Mouse (Mus musculus) G1E (cell line): ENCODE data around the gene Fer.

Experiments used
- CTCF ChIP-seq: IDR thresholded peaks from 2 replicates; pipeline ENCODE4 v1.5.1; 2012; ENCODE audit warnings: low read depth, low read length, inconsistent platforms, mixed read lengths
- GATA1 ChIP-seq: IDR thresholded peaks from 2 replicates; pipeline ENCODE4 v1.6.1; 2012; ENCODE audit warnings: borderline replicate concordance, low read length, inconsistent platforms, mixed read lengths
- GATA2 ChIP-seq: IDR thresholded peaks from 2 replicates; pipeline ENCODE4 v1.6.1; 2012; ENCODE audit warnings: low read depth, low read length, inconsistent platforms, borderline replicate concordance
- POLR2AphosphoS5 ChIP-seq: IDR thresholded peaks from 2 replicates; pipeline ENCODE4 v1.6.1; 2012; ENCODE audit warnings: low read depth, low read length, inconsistent platforms; ENCODE audit not compliant: insufficient replicate concordance
- TAL1 ChIP-seq: conservative IDR thresholded peaks from 2 replicates; pipeline ENCODE4 v1.6.1; 2012; ENCODE audit warnings: low read depth, low read length, inconsistent platforms, mixed read lengths

- no peak for TF ChIP-seq CTCF
- TF ChIP-seq TAL1: no peak
- no peak for TF ChIP-seq GATA1
- no peak for TF ChIP-seq POLR2AphosphoS5
- no peak for TF ChIP-seq GATA2
Observed at GRCm38 (mm10) chr17:63842226-63842625, 20.6 kb upstream of the Fer start.
